Mouse (Mus musculus) cortical plate, adult 2 months (tissue): ENCODE measurements around the gene Tgif2. TPM values are rescaled to one million over a fixed set of nuclear protein-coding genes. Genes with fewer than 3 reads are reported as not detected.
A peak's percentile ranks its signal among the peaks of the same experiment; 100 is the strongest.
"Not testable (repeated sequence)": the region's sequence is repeated elsewhere in the genome, so short reads cannot be mapped to it uniquely, and the experiment has no call there.

Experiments used
- H3K27ac ChIP-seq: fragments of 200-500 bp; 2 replicates; pipeline ENCODE4 v1.5.1; 2012; ENCODE audit warnings: low read length, control low read depth, inconsistent platforms; ENCODE audit not compliant: insufficient read depth
- H3K4me1 ChIP-seq: fragments of 200-500 bp; 2 replicates; pipeline ENCODE4 v1.6.1; 2011; ENCODE audit warnings: low read length; ENCODE audit not compliant: control insufficient read depth, insufficient read depth
- H3K4me3 ChIP-seq: fragments of 200-500 bp; 2 replicates; pipeline ENCODE4 v1.5.1; 2011; ENCODE audit warnings: mild to moderate bottlenecking, low read length, control low read depth; ENCODE audit not compliant: insufficient read depth
- CTCF ChIP-seq: fragments of 200-500 bp; IDR thresholded peaks from 2 replicates; pipeline ENCODE4 v1.5.1; 2011; ENCODE audit warnings: mild to moderate bottlenecking, control low read depth, low read length; ENCODE audit not compliant: insufficient read depth; ENCODE audit errors: extremely low read depth
- POLR2A ChIP-seq: fragments of 200-500 bp; IDR thresholded peaks from 2 replicates; pipeline ENCODE4 v1.6.1; 2011; ENCODE audit warnings: mild to moderate bottlenecking, low read length, control low read depth; ENCODE audit not compliant: insufficient read depth; ENCODE audit errors: extremely low read depth
- polyA plus RNA-seq: library from polyadenylated mRNA; depleted of rRNA; stranded (reverse); fragments of >200 nt; gene quantifications from 2 replicates; pipeline ENCODE4 v1.2.3, GENCODE M21; 2012

Tgif2 gene
- polyA plus RNA-seq, 1 experiment = 1.7 TPM

- Histone ChIP-seq H3K4me1 (0 out of 2 replicates have a peak, but pooled peaks cover 1% of the 10 kb centered on the region), H3K4me3 (no peak overlapping the region), H3K27ac (no peak overlapping the region)
- TF ChIP-seq POLR2A = no peak
- TF ChIP-seq CTCF = no peak
Observed at GRCm38 (mm10) chr2:156841841-156842706, 2.3 kb downstream of the Tgif2 start.

- no peak for TF ChIP-seq POLR2A
- TF ChIP-seq CTCF = no peak
- no peak overlapping the region for H3K27ac ChIP-seq
- 0 out of 2 replicates have a peak, but pooled peaks cover 1% of the 10 kb centered on the region for H3K4me1 ChIP-seq
- H3K4me3 ChIP-seq = no peak overlapping the region
Observed at GRCm38 (mm10) chr2:156842711-156843110, 2.9 kb downstream of the Tgif2 start.

- no peak for TF ChIP-seq POLR2A
- TF ChIP-seq CTCF = no peak
- Histone ChIP-seq H3K27ac (no peak overlapping the region), H3K4me1 (0 out of 2 replicates have a peak, but pooled peaks cover 1% of the 10 kb centered on the region), H3K4me3 (no peak overlapping the region)
Observed at GRCm38 (mm10) chr2:156843331-156843730, 3.5 kb downstream of the Tgif2 start.

- 0 out of 2 replicates have a peak, but pooled peaks cover 1% of the 10 kb centered on the region for H3K4me1 ChIP-seq
- TF ChIP-seq CTCF (no peak), POLR2A (no peak)
- no peak overlapping the region for H3K4me3 ChIP-seq
- no peak overlapping the region for H3K27ac ChIP-seq
Observed at GRCm38 (mm10) chr2:156844715-156845114, 4.9 kb downstream of the Tgif2 start.

- H3K27ac ChIP-seq = no peak overlapping the region
- no peaks in the 10 kb centered on the region for H3K4me1 ChIP-seq
- no peak overlapping the region for H3K4me3 ChIP-seq
- no peak for TF ChIP-seq CTCF
- TF ChIP-seq POLR2A = no peak
Observed at GRCm38 (mm10) chr2:156847653-156848052, 7.8 kb downstream of the Tgif2 start.

- H3K4me1 ChIP-seq = no peaks in the 10 kb centered on the region
- TF ChIP-seq POLR2A (no peak), CTCF (no peak)
- no peak overlapping the region for H3K4me3 ChIP-seq
Observed at GRCm38 (mm10) chr2:156848526-156849182, 8.8 kb downstream of the Tgif2 start.

GRCm38 (mm10) chr2:156850505-156850904 lies 10.7 kb downstream of the Tgif2 start:
- H3K4me1 ChIP-seq = no peaks in the 10 kb centered on the region
- no peak overlapping the region for H3K4me3 ChIP-seq
- H3K27ac ChIP-seq = no peak overlapping the region
- TF ChIP-seq CTCF = no peak
- TF ChIP-seq POLR2A = no peak

More at GRCm38 (mm10) chr2:156848526-156849182, 8.8 kb downstream of the Tgif2 start:
- H3K27ac ChIP-seq = no peak overlapping the region

- not testable (repeated sequence) for H3K4me1 ChIP-seq, H3K27ac ChIP-seq, H3K4me3 ChIP-seq
Observed at GRCm38 (mm10) chr2:156853584-156853983, 13.8 kb downstream of the Tgif2 start.

- H3K4me1 ChIP-seq, H3K4me3 ChIP-seq, H3K27ac ChIP-seq: not testable (repeated sequence)
- peak; percentile 66 for TF ChIP-seq CTCF
Observed at GRCm38 (mm10) chr2:156853999-156854771, 14.4 kb downstream of the Tgif2 start.

GRCm38 (mm10) chr2:156856311-156856710 lies 16.5 kb downstream of the Tgif2 start:
- H3K27ac ChIP-seq = no peak overlapping the region
- TF ChIP-seq CTCF (no peak), POLR2A (no peak)
- no peaks in the 10 kb centered on the region for H3K4me1 ChIP-seq
- no peak overlapping the region for H3K4me3 ChIP-seq
